Mouse (Mus musculus) forebrain, embryonic 16.5 days (tissue): Measurements from ENCODE around the gene Spg20. TPM values are rescaled to one million over a fixed set of nuclear protein-coding genes. Genes with fewer than 3 reads are reported as not detected.

Experiments used
- ATAC-seq: fragments of 200-750 bp; cut with Nextera tagmentation; 2 replicates; pipeline ENCODE4 v1.8.0; 2017; ENCODE audit warnings: mild to moderate bottlenecking, moderate library complexity
- H3K27ac ChIP-seq: fragments of 300-500 bp; sonication (generic); 2 replicates; pipeline ENCODE4 v1.5.1; 2014; ENCODE audit warnings: low read length, control low read depth
- H3K27me3 ChIP-seq: fragments of 300-500 bp; sonication (generic); replicated peaks from 2 replicates; pipeline ENCODE4 v1.6.1; 2014; ENCODE audit warnings: low read length; ENCODE audit not compliant: control insufficient read depth, insufficient read depth
- H3K36me3 ChIP-seq: fragments of 300-500 bp; sonication (generic); 2 replicates; pipeline ENCODE4 v1.6.1; 2014; ENCODE audit not compliant: control insufficient read depth, insufficient read depth
- H3K4me1 ChIP-seq: fragments of 300-500 bp; sonication (generic); replicated peaks from 2 replicates; pipeline ENCODE4 v1.6.1; 2014; ENCODE audit warnings: low read length; ENCODE audit not compliant: control insufficient read depth, insufficient read depth
- H3K4me2 ChIP-seq: fragments of 300-500 bp; sonication (generic); 2 replicates; pipeline ENCODE4 v1.6.1; 2014; ENCODE audit warnings: mild to moderate bottlenecking, low read length, control low read depth
- H3K4me3 ChIP-seq: fragments of 300-500 bp; sonication (generic); replicated peaks from 2 replicates; pipeline ENCODE4 v1.5.1; 2014; ENCODE audit warnings: mild to moderate bottlenecking, low read length, control low read depth
- H3K9ac ChIP-seq: fragments of 300-500 bp; sonication (generic); replicated peaks from 2 replicates; pipeline ENCODE4 v1.6.1; 2014; ENCODE audit warnings: low read depth, low read length, control low read depth
- H3K9me3 ChIP-seq: fragments of 300-500 bp; sonication (generic); 2 replicates; pipeline ENCODE4 v1.6.1; 2016; ENCODE audit warnings: low read length; ENCODE audit not compliant: control insufficient read depth
- WGBS: fragments of 180-500 bp; shearing (Covaris S2); extraction: QIAGEN DNeasy Blood & Tissue Kit; methylation state at CpG from one replicate; pipeline ENCODE4 v1.1.7; 2014; 5-methylcytosine and 5-hydroxymethylcytosine counted together
- polyA plus RNA-seq: library from polyadenylated mRNA; unstranded; fragments of >200 nt; fragmentation: Nextera tagmentation; extraction: Ambion mirVana; gene quantifications from 2 replicates; pipeline ENCODE4 v1.2.1, GENCODE M21; 2015

The Spg20 gene
- polyA plus RNA-seq, 1 experiment from 2014 or later: 19.5 TPM

GRCm38 (mm10) chr3:55093161-55093560, 18.7 kb upstream of the Spg20 start:
- Histone ChIP-seq H3K27me3 (no peaks in the 10 kb centered on the region), H3K4me2 (no peak overlapping the region), H3K36me3 (no peaks in the 10 kb centered on the region), H3K4me3 (no peak overlapping the region), H3K4me1 (peaks cover 6% of the 10 kb centered on the region; the same call in 1 of the 2 replicates), H3K9me3 (no peaks in the 10 kb centered on the region), H3K9ac (no peak overlapping the region), H3K27ac (no peak overlapping the region)
- 66% methylated on average over 1 of the region's 1 CpGs for WGBS
- ATAC-seq: no peak

- no peak overlapping the region for H3K27ac ChIP-seq
- H3K4me2 ChIP-seq: no peak overlapping the region
- no peak overlapping the region for H3K4me3 ChIP-seq
- 21% methylated on average over 8 of the region's 8 CpGs for WGBS
- H3K36me3 ChIP-seq: no peaks in the 10 kb centered on the region
- no peak overlapping the region for H3K9ac ChIP-seq
- peaks cover 6% of the 10 kb centered on the region; the same call in 1 of the 2 replicates for H3K4me1 ChIP-seq
- H3K27me3 ChIP-seq: no peaks in the 10 kb centered on the region
- H3K9me3 ChIP-seq: no peaks in the 10 kb centered on the region
- ATAC-seq: peak; percentile 83
Observed at GRCm38 (mm10) chr3:55095968-55096654, 15.8 kb upstream of the Spg20 start.

DNA sequence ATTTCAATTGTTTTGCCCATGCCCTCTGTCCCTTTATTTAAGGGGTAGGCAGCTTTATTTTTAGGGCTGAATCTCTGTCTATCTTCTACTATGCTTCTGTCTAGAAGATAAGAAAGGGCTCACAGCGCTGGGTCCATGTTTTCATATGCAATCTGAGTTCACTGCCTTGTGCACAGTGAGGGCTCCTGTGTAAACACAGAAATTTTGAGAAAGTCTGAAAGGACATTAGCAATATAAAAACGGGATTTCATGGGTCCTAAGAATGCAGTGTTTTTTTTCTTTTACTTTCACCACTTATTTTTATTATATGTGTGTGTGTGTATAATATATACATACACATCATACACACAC, 15.3 kb upstream of the Spg20 start:
- Histone ChIP-seq H3K4me2 (no peak overlapping the region), H3K9me3 (no peaks in the 10 kb centered on the region), H3K4me1 (peaks cover 6% of the 10 kb centered on the region; the same call in 1 of the 2 replicates), H3K9ac (no peak overlapping the region), H3K4me3 (no peak overlapping the region), H3K27me3 (no peaks in the 10 kb centered on the region), H3K36me3 (no peaks in the 10 kb centered on the region), H3K27ac (no peak overlapping the region)
- no peak for ATAC-seq
- 67% methylated on average over 2 of the region's 2 CpGs for WGBS

- Histone ChIP-seq H3K27me3 (no peaks in the 10 kb centered on the region), H3K4me1 (peaks cover 6% of the 10 kb centered on the region; the same call in 1 of the 2 replicates), H3K27ac (no peak overlapping the region), H3K9ac (no peak overlapping the region), H3K4me2 (no peak overlapping the region), H3K36me3 (no peaks in the 10 kb centered on the region), H3K9me3 (no peaks in the 10 kb centered on the region), H3K4me3 (no peak overlapping the region)
- 68% methylated on average over 2 of the region's 2 CpGs for WGBS
- no peak for ATAC-seq
Observed at GRCm38 (mm10) chr3:55097186-55097585, 14.7 kb upstream of the Spg20 start.

- 20% methylated on average over 2 of the region's 2 CpGs for WGBS
- no peak overlapping the region for H3K4me3 ChIP-seq
- H3K27ac ChIP-seq: no peak overlapping the region
- ATAC-seq: peak; percentile 47; the same call in 1 of the 2 replicates
- H3K4me2 ChIP-seq: no peak overlapping the region
- H3K4me1 ChIP-seq: peaks cover 6% of the 10 kb centered on the region; the same call in 1 of the 2 replicates
- H3K9ac ChIP-seq: no peak overlapping the region
- no peaks in the 10 kb centered on the region for H3K9me3 ChIP-seq
- H3K36me3 ChIP-seq: no peaks in the 10 kb centered on the region
- no peaks in the 10 kb centered on the region for H3K27me3 ChIP-seq
Observed at GRCm38 (mm10) chr3:55098014-55098413, 13.9 kb upstream of the Spg20 start.

GRCm38 (mm10) chr3:55098990-55099389, 12.9 kb upstream of the Spg20 start:
- Histone ChIP-seq H3K9me3 (no peaks in the 10 kb centered on the region), H3K4me3 (no peak overlapping the region), H3K36me3 (no peaks in the 10 kb centered on the region), H3K27ac (no peak overlapping the region), H3K9ac (no peak overlapping the region), H3K4me1 (peaks cover 6% of the 10 kb centered on the region; the same call in 1 of the 2 replicates), H3K4me2 (no peak overlapping the region), H3K27me3 (no peaks in the 10 kb centered on the region)
- 87% methylated on average over 11 of the region's 11 CpGs for WGBS
- ATAC-seq: no peak

GRCm38 (mm10) chr3:55101092-55101491, 10.8 kb upstream of the Spg20 start:
- H3K36me3 ChIP-seq: no peaks in the 10 kb centered on the region
- H3K4me1 ChIP-seq: peaks cover 5% of the 10 kb centered on the region; the same call in 1 of the 2 replicates
- no peak overlapping the region for H3K27ac ChIP-seq
- ATAC-seq: no peak
- no peaks in the 10 kb centered on the region for H3K9me3 ChIP-seq
- H3K4me3 ChIP-seq: no peak overlapping the region
- no peak overlapping the region for H3K9ac ChIP-seq
- H3K4me2 ChIP-seq: no peak overlapping the region
- H3K27me3 ChIP-seq: no peaks in the 10 kb centered on the region

- Histone ChIP-seq H3K36me3 (no peaks in the 10 kb centered on the region), H3K4me2 (no peak overlapping the region), H3K27ac (no peak overlapping the region), H3K4me1 (no peaks in the 10 kb centered on the region), H3K9me3 (no peaks in the 10 kb centered on the region), H3K27me3 (no peaks in the 10 kb centered on the region), H3K4me3 (no peak overlapping the region), H3K9ac (no peak overlapping the region)
- ATAC-seq: no peak
- WGBS: 88% methylated on average over 14 of the region's 14 CpGs
Observed at GRCm38 (mm10) chr3:55105372-55106023, 6.4 kb upstream of the Spg20 start.

GRCm38 (mm10) chr3:55106051-55106450, 5.9 kb upstream of the Spg20 start:
- ATAC-seq: no peak
- no peaks in the 10 kb centered on the region for H3K27me3 ChIP-seq
- H3K4me1 ChIP-seq: no peaks in the 10 kb centered on the region
- H3K27ac ChIP-seq: no peak overlapping the region
- 83% methylated on average over 17 of the region's 17 CpGs for WGBS
- H3K4me3 ChIP-seq: no peak overlapping the region
- no peaks in the 10 kb centered on the region for H3K36me3 ChIP-seq
- H3K9ac ChIP-seq: no peak overlapping the region
- H3K4me2 ChIP-seq: no peak overlapping the region
- H3K9me3 ChIP-seq: no peaks in the 10 kb centered on the region
